Mouse (Mus musculus) thymus, postnatal 10 days (tissue): ENCODE results near the gene Ttll2.
"Not testable (repeated sequence)": the region's sequence is repeated elsewhere in the genome, so short reads cannot be mapped to it uniquely, and the experiment has no call there.

ENCODE experiments used
- DNase-seq, 2 experiments: peaks; one replicate each; pipeline ENCODE4 v3.0.0; 2021; ENCODE audit warnings: low spot score in 2 of 2

Ttll2 gene

DNA sequence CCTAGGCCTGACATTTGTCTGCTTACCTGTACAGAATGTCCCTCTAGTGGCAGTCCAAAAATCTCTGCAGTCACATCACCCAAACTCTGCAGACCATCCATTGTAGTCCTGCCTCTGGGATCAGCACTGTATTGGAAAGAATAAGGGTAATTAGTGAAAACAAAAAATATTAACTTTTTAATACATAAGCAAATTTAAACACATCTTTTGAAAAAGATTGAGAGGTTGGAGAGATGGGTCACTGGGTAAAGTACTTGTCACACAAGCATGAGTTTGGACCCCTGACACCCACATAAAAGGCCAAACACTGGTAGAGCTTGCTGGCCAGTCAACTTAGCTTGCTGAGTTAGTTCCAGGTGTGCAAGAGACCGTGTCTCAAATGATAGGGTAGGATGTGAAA is at the start of gene Ttll2:
Ttll2 (minus strand) TSS at position 101 of the 400 bp plus-strand sequence.
- DNase-seq: not testable (repeated sequence)

GRCm38 (mm10) chr17:7399770-7400169 is 47.3 kb upstream of the Ttll2 start:
- DNase-seq: not testable (repeated sequence)

DNA sequence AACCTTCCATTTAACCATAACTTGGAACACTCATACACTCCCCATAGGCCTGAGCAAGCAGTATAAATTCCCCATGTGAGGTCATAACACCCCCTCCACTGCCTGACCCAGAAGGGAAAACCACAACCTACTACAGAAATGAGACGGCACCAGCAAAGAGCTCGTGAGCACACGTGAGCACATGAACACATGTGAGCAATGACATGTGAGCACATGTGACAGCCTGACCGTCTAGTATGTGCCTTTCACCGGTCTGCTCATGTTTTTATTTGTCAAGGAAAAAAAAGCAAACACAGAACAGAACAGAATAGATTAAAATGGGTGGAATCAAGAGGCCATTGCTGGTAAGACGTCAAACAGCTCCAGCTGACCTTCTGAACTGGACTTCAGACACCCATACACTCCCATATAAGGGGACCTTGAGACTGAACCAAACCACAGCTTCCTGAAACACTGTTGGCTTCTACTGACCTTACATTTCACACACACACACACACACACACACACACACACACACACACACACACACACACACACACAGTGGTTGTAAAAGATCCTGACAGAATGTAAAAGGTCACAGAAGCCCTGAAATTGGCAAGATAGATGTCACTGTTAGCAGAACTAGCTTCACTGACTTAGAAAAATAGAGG is 45.8 kb upstream of the Ttll2 start:
- not testable (repeated sequence) for DNase-seq

DNA sequence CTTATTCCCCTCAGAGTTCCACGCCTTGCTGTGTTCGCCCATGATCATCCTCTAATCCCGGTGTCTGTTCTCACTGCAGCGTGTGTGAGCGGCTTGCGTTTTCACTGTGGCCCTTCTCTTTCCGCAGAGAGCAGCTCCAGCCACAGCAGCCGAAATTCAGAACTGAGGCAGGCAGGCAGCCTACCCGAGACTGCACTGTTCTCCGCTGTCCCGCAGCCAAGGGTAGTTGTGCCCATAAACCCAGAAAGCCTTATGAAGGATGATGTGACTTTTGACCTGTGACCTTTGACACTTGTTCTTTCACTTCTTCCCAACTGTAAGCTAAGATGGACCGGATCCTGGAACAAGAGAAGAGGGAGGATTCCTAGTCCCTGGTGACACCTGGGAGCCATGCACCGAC is 44.6 kb upstream of the Ttll2 start:
- not testable (repeated sequence) for DNase-seq

DNA sequence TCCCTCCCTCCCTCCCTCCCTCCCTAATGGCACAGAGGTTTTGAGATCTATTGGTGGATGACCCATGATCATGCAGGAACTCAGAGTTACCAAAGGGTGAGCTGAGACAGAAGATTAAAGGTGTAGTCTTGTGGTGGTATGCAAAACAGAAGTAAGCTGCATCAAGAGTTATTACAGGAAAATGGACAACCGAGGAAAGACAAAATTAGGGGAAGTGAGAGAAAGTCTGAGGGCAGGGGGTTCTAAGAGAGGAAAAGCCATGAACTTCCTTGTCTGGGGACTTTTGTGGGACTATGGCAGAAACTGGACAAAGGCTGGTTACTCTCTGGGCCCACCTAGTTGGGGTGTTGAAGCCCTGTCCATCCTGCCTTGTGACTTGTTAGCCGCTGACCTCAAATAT is 43.8 kb upstream of the Ttll2 start:
- not testable (repeated sequence) for DNase-seq

DNA sequence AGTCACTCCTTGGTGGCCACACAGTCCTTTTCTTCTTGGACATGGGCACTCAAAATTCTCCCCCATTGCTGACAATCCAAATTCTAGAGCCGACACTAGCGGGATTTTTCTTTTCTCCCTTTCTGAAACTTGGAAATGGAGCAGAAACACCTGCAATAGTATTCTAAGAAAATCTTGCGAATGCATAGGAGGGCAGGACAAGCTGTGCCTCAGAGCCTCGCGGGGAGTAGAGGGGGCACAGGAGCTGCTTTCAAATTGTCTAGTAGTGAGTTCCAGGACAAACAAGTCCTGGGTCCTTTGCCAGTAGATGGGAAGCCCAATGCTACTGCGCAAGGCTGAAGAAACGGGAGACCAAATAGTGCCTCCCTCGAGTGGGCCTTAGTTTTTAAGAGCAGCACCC is 43.2 kb upstream of the Ttll2 start:
- not testable (repeated sequence) for DNase-seq

DNA sequence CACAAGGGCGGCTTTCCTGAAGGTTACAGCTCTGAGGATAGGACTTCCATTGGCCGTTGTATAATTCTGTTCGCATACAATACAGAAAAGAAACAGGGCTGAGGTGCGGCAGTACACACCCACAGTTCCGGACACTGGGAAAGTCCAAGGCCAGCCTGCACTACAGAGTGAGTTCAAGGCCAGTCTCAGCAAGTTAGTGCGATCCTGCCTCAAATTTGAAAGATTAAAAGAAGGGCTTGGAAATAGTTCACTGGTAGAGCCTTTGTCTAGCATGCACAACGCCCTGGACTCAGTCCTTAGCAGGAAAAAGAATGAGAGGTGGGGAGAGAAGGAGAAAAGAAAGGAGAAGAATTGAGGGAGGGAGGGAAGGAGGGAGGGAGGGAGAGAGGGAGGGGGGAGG is 42.6 kb upstream of the Ttll2 start:
- not testable (repeated sequence) for DNase-seq

GRCm38 (mm10) chr17:7389898-7390297 is 37.4 kb upstream of the Ttll2 start:
- DNase-seq: not testable (repeated sequence)

GRCm38 (mm10) chr17:7388958-7389356 is 36.5 kb upstream of the Ttll2 start:
- not testable (repeated sequence) for DNase-seq

DNA sequence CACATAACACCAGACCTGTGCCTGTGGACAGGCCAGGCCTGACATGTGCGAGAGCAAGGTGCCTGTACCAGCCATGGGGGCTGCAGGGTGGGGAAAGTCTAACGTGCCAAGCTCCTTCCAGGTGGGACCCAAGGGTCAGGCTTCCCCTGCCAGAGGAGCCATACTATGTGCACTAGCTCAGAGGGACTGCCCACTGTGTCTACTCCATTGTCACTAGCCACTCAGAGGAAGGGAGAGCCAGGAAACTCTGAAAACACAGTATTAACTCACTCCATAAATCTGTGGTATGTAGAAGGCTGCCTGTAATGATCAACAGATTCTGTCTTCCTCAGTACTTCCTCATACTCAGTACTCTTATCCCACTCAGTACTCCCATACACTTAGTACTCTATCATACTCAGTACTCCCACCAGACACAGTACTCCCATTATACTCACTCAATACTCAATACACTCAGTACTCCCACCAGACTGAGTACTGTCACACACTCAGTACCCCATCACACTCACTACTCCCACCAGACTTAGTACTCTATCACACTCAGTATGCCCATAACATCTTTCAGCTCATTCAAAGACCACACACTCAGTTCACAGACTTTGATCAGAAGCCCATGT is 36.0 kb upstream of the Ttll2 start:
- not testable (repeated sequence) for DNase-seq

- DNase-seq: not testable (repeated sequence)
These were observed 33.5 kb upstream of the Ttll2 start for GRCm38 (mm10) chr17:7386016-7386415.

DNA sequence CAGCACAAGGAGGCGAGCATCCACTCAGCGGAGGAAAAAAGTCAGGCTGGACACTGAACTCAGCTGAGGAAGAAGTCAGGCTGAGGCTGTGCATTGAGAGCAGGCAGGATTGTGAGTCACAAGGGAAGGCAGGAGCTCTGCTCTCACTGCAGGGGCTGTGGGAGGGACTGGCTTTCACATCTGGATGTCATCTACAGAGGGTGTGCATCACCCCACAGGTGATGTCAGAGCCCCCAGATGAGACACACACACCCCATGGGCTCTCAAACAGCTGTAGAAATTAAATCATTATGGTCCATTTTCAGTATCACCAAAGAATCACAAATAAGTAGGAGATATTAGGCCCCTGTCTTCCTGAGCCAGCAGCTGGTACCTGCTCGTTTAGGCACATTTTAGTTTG is 32.9 kb upstream of the Ttll2 start, which contains the start of gene Unc93a2:
Unc93a2 (minus strand) TSS at position 101 of the 400 bp plus-strand sequence.
- DNase-seq: not testable (repeated sequence)

DNA sequence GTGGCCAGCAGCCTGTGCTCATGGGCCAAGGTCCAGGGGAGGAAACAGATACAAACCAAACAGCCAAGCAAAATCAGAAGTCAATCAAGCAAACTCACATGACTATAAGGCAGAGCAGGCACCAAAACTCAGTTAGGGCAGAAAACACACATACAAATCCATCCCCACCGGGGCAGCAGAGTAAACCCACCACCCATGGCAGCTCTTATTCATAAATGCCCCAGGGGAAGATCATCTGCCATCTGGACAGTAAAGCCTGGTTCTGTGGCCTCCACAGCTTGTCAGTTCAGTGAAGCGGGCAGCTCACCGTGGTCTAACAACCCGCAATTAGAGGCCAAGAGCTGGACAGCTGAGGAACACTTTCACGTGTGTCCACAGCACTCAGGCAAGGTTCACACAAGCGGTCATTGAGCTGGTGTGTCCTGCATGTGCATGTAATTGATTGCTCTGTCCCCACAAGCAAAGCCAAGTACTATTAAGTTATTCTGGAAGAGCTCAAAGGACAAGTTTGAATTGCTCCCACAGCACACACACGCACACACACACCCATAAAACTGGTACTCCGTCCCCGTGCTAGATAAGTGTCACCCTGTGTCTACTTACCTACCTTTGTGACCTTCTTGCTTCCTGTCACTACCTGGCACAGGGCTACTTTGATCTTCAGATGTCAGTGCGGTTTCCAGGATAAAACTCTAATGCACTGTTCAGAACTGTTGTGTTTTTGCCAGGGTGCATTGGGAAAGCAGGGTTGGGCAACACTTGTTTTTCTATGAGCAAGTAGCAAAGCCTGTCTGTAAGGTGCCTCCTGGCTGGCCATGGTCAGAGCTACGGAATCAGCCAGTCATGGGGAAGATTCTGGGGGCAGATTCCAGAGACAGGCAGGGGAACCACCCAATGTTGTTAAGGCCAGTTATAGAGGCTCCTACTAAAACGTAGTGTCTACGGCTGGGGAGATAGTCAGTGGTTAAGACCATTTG is 31.0 kb upstream of the Ttll2 start:
- DNase-seq: not testable (repeated sequence)

- not testable (repeated sequence) for DNase-seq
These were observed 30.2 kb upstream of the Ttll2 start for GRCm38 (mm10) chr17:7382711-7383110.

- not testable (repeated sequence) for DNase-seq
These were observed 25.4 kb upstream of the Ttll2 start for GRCm38 (mm10) chr17:7377907-7378306.

DNA sequence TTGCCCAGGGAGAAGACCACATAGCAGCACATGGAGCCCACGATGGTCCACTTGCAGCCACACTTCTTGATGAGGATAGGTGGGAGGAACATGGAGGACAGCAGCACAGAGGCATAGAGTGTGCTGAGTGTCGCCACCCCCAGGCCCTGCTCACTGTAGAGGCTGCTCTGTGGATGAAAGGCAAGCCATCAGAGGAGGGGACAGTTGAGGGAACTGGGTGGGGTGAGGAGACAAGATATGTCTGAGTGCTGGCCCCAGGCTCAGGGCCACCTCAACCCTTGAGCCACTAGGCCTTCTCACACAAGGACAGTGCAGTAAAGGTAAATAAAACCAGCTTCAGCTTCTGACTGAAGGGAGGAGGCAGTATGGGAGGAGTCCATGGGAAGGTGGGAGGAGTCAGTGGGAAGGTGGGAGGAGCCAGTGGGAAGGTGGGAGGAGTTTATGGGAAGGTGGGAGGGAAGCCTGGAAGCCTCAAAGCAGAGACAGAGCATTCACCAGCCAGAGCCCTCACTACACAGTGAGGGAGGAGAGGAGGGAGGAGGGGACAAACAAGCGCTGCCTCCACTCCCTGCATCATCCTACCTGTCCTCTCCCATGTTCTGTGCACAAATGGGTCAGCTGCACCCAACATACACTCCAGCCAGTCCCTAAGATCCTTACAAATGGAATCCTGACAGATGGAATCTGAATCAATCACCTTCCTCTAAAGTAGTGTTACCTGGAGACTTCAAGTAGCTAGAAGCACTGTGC is 24.6 kb upstream of the Ttll2 start:
- not testable (repeated sequence) for DNase-seq

DNA sequence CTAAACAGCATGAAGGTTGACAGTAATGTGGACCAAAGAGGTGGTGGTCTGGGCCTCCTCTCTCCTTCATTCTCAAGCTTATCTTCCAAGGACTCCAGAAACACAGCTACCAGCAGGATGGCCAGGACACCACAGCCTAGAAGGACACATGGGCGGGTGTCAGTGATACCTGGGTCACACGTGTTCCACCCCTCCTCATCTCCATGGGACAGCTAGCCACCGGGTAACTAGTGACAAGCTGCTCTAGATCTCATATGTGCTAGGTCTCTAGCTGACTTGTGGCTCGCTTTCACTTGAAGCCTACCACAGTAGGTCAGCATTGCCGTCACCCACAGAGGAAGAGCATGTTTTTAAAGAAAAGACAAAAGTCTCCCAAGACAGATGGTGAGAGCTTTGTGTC is 19.4 kb upstream of the Ttll2 start, which contains the start of gene Gm49630:
Gm49630 (minus strand) TSS at position 101 of the 400 bp plus-strand sequence.
- DNase-seq: not testable (repeated sequence)

DNA sequence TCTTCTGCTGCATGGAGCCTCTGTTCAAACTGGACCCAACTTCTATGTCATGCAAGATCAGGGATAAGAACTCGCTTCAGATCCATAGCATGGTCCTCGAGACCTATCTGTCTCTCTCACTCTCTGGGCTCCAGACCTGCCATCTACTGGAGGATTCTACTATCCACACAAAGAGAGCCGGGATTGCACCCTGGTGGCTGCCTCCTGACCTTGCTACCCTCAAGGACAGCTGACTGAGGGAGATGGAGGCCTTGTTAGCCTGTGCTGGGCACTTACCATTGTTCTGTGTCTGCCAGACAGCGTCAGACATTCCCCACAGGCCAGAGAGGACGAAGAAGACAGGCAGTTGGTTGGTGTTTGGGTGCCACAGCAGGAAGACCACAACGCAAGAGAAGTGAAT is 16.9 kb upstream of the Ttll2 start:
- not testable (repeated sequence) for DNase-seq

DNA sequence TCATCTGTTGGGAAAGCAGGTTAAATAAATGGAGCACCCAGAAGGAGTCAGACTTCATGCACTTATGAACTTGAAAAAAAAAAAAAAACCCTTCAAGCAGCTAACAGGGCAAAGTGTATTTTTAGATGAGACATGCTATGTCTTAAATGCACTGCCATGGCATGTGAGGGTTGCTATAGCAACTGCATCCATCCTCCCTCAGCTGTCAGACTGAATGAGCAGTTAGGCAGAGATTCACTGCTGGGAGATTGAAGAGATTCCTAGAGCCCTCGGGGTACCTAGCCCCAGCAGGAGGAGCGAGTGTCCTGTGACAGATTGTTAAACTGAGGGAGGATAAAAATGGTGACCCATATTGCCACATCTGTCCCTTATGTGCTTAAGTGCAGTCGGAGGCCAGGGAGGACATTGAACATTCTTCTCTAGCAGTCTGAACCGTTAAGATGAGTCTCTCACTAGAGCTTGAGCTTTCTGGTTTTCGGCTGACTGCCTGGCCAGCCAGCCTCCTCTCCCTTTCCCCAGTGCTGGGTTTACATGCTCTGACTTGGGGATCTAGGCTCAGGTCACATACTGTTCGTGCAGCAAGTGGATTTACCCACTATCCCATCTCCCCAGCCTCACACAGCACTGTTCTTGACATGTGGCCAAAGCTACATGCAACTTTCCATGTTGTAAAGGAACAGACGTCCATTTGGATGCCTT is 14.3 kb upstream of the Ttll2 start:
- DNase-seq: not testable (repeated sequence)

- DNase-seq: not testable (repeated sequence)
These were observed 13.8 kb upstream of the Ttll2 start for GRCm38 (mm10) chr17:7366265-7366664.

DNA sequence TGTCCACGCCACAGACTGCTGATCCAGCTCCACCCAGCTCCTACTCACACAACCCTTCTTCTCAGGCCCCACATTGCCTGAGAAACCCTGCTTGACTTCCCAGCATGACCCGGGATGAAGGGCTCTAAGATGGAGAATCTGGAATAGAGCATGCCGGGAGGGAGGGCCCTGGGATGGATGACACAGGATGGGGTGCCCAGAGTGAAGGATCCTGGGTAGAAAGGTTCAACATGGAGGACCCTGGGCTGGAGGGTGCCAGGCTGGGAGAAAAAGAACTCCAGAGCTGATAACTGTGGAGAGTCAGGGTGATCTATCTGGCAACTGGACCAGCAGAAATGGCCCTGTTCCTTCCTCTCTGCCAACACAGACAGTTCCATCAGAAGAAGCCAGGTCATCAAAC is 13.1 kb upstream of the Ttll2 start:
- DNase-seq: not testable (repeated sequence)
